ENCODE assay signal across 10 mouse cellular contexts in genomic region chr4:134669742-134670354, GRCm38 (mm10). TPM values are rescaled to one million over a fixed set of nuclear protein-coding genes. Genes with fewer than 3 reads are reported as not detected.
DNase-seq lines count a peak whose midpoint lies in the region; ATAC-seq lines count a peak whose summit lies in the region.
"Had no signal": no experiment of that assay in that cellular context is flagged by ENCODE, and none has a peak within 500 bp of the region (broad histone marks: within the 10 kb centered on the region; RNA-seq: fewer than 3 reads in every experiment).

No protein-coding gene starts in this region.

- no peak for ATAC-seq in cerebellum, adult (ENCODE audit: insufficient number of reproducible peaks, low FRiP score, low TSS enrichment)
- ATAC-seq in hindbrain, embryonic 11.5 days (ENCODE audit: low FRiP score) = no peak
- ATAC-seq in kidney, embryonic 16.5 days (ENCODE audit: low FRiP score, low TSS enrichment) = 0 out of 2 replicates have a peak, but pooled peaks have one; percentile 24
- ATAC-seq in forebrain, embryonic 13.5 days = no peak

- no peak overlapping the region for H3K9ac ChIP-seq in hindbrain, embryonic 11.5 days (ENCODE audit: low read depth, low read length)
- no peak overlapping the region for H3K9ac ChIP-seq in kidney, embryonic 16.5 days (replicated peaks; ENCODE audit: low read length)
- no peak overlapping the region for H3K9ac ChIP-seq in forebrain, embryonic 13.5 days
- H3K9ac ChIP-seq: hindbrain, embryonic 15.5 days; lung, embryonic 14.5 days had no signal

- H3K4me3 ChIP-seq in hindbrain, embryonic 10.5 days = no peak overlapping the region
- H3K4me3 ChIP-seq in hindbrain, embryonic 11.5 days (ENCODE audit: low read depth, low read length) = no peak overlapping the region
- no peak overlapping the region for H3K4me3 ChIP-seq in kidney, embryonic 16.5 days (ENCODE audit: low read length)
- no peak overlapping the region for H3K4me3 ChIP-seq in forebrain, embryonic 13.5 days
- H3K4me3 ChIP-seq: hindbrain, embryonic 15.5 days had no signal

- H3K36me3 ChIP-seq in hindbrain, embryonic 10.5 days = no peaks in the 10 kb centered on the region
- H3K36me3 ChIP-seq in hindbrain, embryonic 11.5 days (ENCODE audit: control insufficient read depth, insufficient read depth, low read length) = no peaks in the 10 kb centered on the region
- no peaks in the 10 kb centered on the region for H3K36me3 ChIP-seq in kidney, embryonic 16.5 days (ENCODE audit: insufficient read depth, low read length)
- H3K36me3 ChIP-seq in forebrain, embryonic 13.5 days (ENCODE audit: poor library complexity, severe bottlenecking) = no peaks in the 10 kb centered on the region
- H3K36me3 ChIP-seq: hindbrain, embryonic 15.5 days had no signal

- H3K4me1 ChIP-seq in hindbrain, embryonic 10.5 days (replicated peaks) = peaks cover 63% of the 10 kb centered on the region
- H3K4me1 ChIP-seq in hindbrain, embryonic 11.5 days (replicated peaks; ENCODE audit: control insufficient read depth, insufficient read depth, low read length) = 0 out of 2 replicates have a peak, but pooled peaks cover 2% of the 10 kb centered on the region
- H3K4me1 ChIP-seq in kidney, embryonic 16.5 days (ENCODE audit: insufficient read depth, low read length) = peaks cover 29% of the 10 kb centered on the region
- 0 out of 2 replicates have a peak, but pooled peaks cover 3% of the 10 kb centered on the region for H3K4me1 ChIP-seq in forebrain, embryonic 13.5 days

- 73% methylated on average over 17 of the region's 17 CpGs for WGBS in hindbrain, embryonic 10.5 days
- 73% methylated on average over 17 of the region's 17 CpGs for WGBS in hindbrain, embryonic 11.5 days
- WGBS in kidney, embryonic 16.5 days = 50% methylated on average over 17 of the region's 17 CpGs
- 72% methylated on average over 17 of the region's 17 CpGs for WGBS in forebrain, embryonic 13.5 days

- no peak overlapping the region for H3K4me2 ChIP-seq in hindbrain, embryonic 11.5 days (replicated peaks; ENCODE audit: low read depth, low read length)
- no peak overlapping the region for H3K4me2 ChIP-seq in kidney, embryonic 16.5 days (replicated peaks; ENCODE audit: low read depth, low read length)
- no peak overlapping the region for H3K4me2 ChIP-seq in forebrain, embryonic 13.5 days
- H3K4me2 ChIP-seq: hindbrain, embryonic 15.5 days; lung, embryonic 14.5 days had no signal

- peaks cover 44% of the 10 kb centered on the region for H3K27me3 ChIP-seq in hindbrain, embryonic 10.5 days (ENCODE audit: insufficient read depth, poor library complexity, severe bottlenecking)
- H3K27me3 ChIP-seq in hindbrain, embryonic 11.5 days (ENCODE audit: control insufficient read depth, insufficient read depth, low read length) = no peaks in the 10 kb centered on the region
- H3K27me3 ChIP-seq in kidney, embryonic 16.5 days (ENCODE audit: insufficient read depth, low read length) = no peaks in the 10 kb centered on the region
- no peaks in the 10 kb centered on the region; the same call in 1 of the 2 replicates for H3K27me3 ChIP-seq in forebrain, embryonic 13.5 days
- H3K27me3 ChIP-seq: hindbrain, embryonic 15.5 days had no signal

- peak overlapping the region; percentile 56 for H3K27ac ChIP-seq in hindbrain, embryonic 10.5 days
- no peak overlapping the region for H3K27ac ChIP-seq in hindbrain, embryonic 11.5 days (ENCODE audit: low read depth, low read length)
- H3K27ac ChIP-seq in kidney, embryonic 16.5 days (ENCODE audit: low read length) = peak overlapping the region; percentile 16; the same call in 1 of the 2 replicates
- H3K27ac ChIP-seq in forebrain, embryonic 13.5 days = no peak overlapping the region
- H3K27ac ChIP-seq: hindbrain, embryonic 15.5 days had no signal

- H3K9me3 ChIP-seq in hindbrain, embryonic 10.5 days = no peaks in the 10 kb centered on the region
- no peaks in the 10 kb centered on the region for H3K9me3 ChIP-seq in hindbrain, embryonic 11.5 days (ENCODE audit: control insufficient read depth, low read length)
- no peaks in the 10 kb centered on the region for H3K9me3 ChIP-seq in kidney, embryonic 16.5 days (ENCODE audit: low read length)
- H3K9me3 ChIP-seq in forebrain, embryonic 13.5 days (replicated peaks) = no peaks in the 10 kb centered on the region
- H3K9me3 ChIP-seq: hindbrain, embryonic 15.5 days had no signal

- peak; percentile 65 to 69 for DNase-seq in cerebellum, adult 18-20 months
- DNase-seq in hindbrain, embryonic 10.5 days (ENCODE audit: low spot score) = no peak
- no peak for DNase-seq in hindbrain, embryonic 11.5 days (ENCODE audit: low spot score)
- DNase-seq in adrenal gland, adult 2 months = peak; percentile 65
- no peak for DNase-seq in yolk sac, embryonic 10.5 days (ENCODE audit: low spot score)
- DNase-seq: lung, embryonic 14.5 days had no signal

RNA-seq across cellular contexts. Expression of gene Man1c1, which starts 34.2 kb away (rescaled TPM):
- polyA plus RNA-seq in hindbrain, embryonic 10.5 days (2016; fragmentation: Nextera tagmentation; extraction: Ambion mirVana) = 3.7 and 4.1 TPM in 2 replicates
- 3.8 and 5.3 TPM in 2 replicates for polyA plus RNA-seq in hindbrain, embryonic 11.5 days (2014; fragmentation: Nextera tagmentation; extraction: Ambion mirVana)
- 10 to 100 TPM; 13.3 to 28.2 TPM for total RNA-seq in adrenal gland, adult 2 months (2021)
- polyA plus RNA-seq in adrenal gland, adult 2 months (2012; rRNA removed) = 17.0 and 17.4 TPM in 2 replicates
- 3.5 and 3.7 TPM in 2 replicates for polyA plus RNA-seq in kidney, embryonic 16.5 days (2015; fragmentation: Nextera tagmentation; extraction: Ambion mirVana)
- polyA plus RNA-seq in forebrain, embryonic 13.5 days (2015; fragmentation: Nextera tagmentation; extraction: Ambion mirVana) = 1.6 TPM in 2 replicates

Comparison
In these comparisons a context has a peak if more than half of its experiments do, and no peak if none do; other contexts are left out.
1. H3K27ac ChIP-seq: peak in hindbrain, embryonic 10.5 days (single experiment) and kidney, embryonic 16.5 days (single experiment); none in hindbrain, embryonic 11.5 days (single experiment) and forebrain, embryonic 13.5 days (single experiment).
2. DNase-seq: peak in cerebellum, adult 18-20 months (2 of 2) and adrenal gland, adult 2 months (single experiment); none in hindbrain, embryonic 10.5 days (single experiment), hindbrain, embryonic 11.5 days (single experiment) and yolk sac, embryonic 10.5 days (single experiment).